Mouse (Mus musculus) liver, embryonic 14.5 days (tissue): Measurements from ENCODE around the gene Dhx29. TPM values are rescaled to one million over a fixed set of nuclear protein-coding genes. Genes with fewer than 3 reads are reported as not detected.
"Not testable (repeated sequence)": the region's sequence is repeated elsewhere in the genome, so short reads cannot be mapped to it uniquely, and the experiment has no call there.

Experiments
- ATAC-seq: fragments of 200-750 bp; cut with Nextera tagmentation; 2 replicates; pipeline ENCODE4 v1.8.0; 2017; ENCODE audit warnings: moderate number of reproducible peaks, mild to moderate bottlenecking, moderate library complexity; ENCODE audit not compliant: insufficient read depth
- DNase-seq, 3 experiments: peaks; one replicate each; pipeline ENCODE4 v3.0.0-alpha.2; 2012 to 2013; ENCODE audit warnings: low read depth in 3 of 3, low spot score in 3 of 3
- H3K27ac ChIP-seq: fragments of 300-500 bp; sonication (generic); 2 replicates; pipeline ENCODE4 v1.5.1; 2014; ENCODE audit warnings: moderate library complexity, mild to moderate bottlenecking, control low read depth, inconsistent platforms
- H3K27me3 ChIP-seq: fragments of 300-500 bp; sonication (generic); 2 replicates; pipeline ENCODE4 v1.6.1; 2014; ENCODE audit warnings: mild to moderate bottlenecking, low read length, moderate library complexity; ENCODE audit not compliant: control insufficient read depth, insufficient read depth
- H3K36me3 ChIP-seq: fragments of 300-500 bp; sonication (generic); replicated peaks from 2 replicates; pipeline ENCODE4 v1.6.1; 2014; ENCODE audit warnings: low read depth; ENCODE audit not compliant: control insufficient read depth, insufficient read depth
- H3K4me1 ChIP-seq, 2 experiments: fragments of 200-500 bp in 1 of 2; fragments of 300-500 bp in 1 of 2; sonication (generic) in 1 of 2; replicated peaks; 2 replicates each; pipeline ENCODE4 v1.6.1; 2012 to 2014; ENCODE audit warnings: antibody characterized with exemption in 1 of 2, inconsistent platforms in 1 of 2, low read length in 1 of 2; ENCODE audit not compliant: control insufficient read depth in 2 of 2, insufficient read depth in 2 of 2
- H3K4me2 ChIP-seq: fragments of 300-500 bp; sonication (generic); 2 replicates; pipeline ENCODE4 v1.6.1; 2014; ENCODE audit warnings: low read depth, mild to moderate bottlenecking, control low read depth, moderate library complexity
- H3K4me3 ChIP-seq, 2 experiments: fragments of 200-500 bp in 1 of 2; fragments of 300-500 bp in 1 of 2; sonication (generic) in 1 of 2; 2 replicates each; pipeline ENCODE4 v1.5.1; 2012 to 2014; ENCODE audit warnings: low read depth in 2 of 2, low read length in 2 of 2, mild to moderate bottlenecking in 2 of 2, control low read depth in 1 of 2, inconsistent platforms in 1 of 2, moderate library complexity in 1 of 2; ENCODE audit not compliant: insufficient read depth in 1 of 2
- H3K9ac ChIP-seq: fragments of 300-500 bp; sonication (generic); replicated peaks from 2 replicates; pipeline ENCODE4 v1.6.1; 2014; ENCODE audit warnings: mild to moderate bottlenecking, control low read depth, moderate library complexity
- H3K9me3 ChIP-seq: fragments of 300-500 bp; sonication (generic); 2 replicates; pipeline ENCODE4 v1.6.1; 2016; ENCODE audit warnings: low read length, mixed read lengths; ENCODE audit not compliant: control insufficient read depth
- CTCF ChIP-seq: IDR thresholded peaks from 2 replicates; pipeline ENCODE4 v1.5.1; 2016; ENCODE audit warnings: antibody characterized with exemption, low read depth, control low read depth
- EP300 ChIP-seq: IDR thresholded peaks from 2 replicates; pipeline ENCODE4 v1.6.1; 2016; ENCODE audit warnings: antibody characterized with exemption, low read depth
- WGBS: fragments of 180-500 bp; shearing (Covaris S2); extraction: QIAGEN DNeasy Blood & Tissue Kit; methylation state at CpG from one replicate; pipeline ENCODE4 v1.1.7; 2014; ENCODE audit not compliant: insufficient replicate concordance; 5-methylcytosine and 5-hydroxymethylcytosine counted together
- polyA plus RNA-seq, 2 experiments: library from polyadenylated mRNA; depleted of rRNA in 1 of 2; stranded (reverse) in 1 of 2; unstranded in 1 of 2; fragments of >200 nt; fragmentation: Nextera tagmentation in 1 of 2; extraction: Ambion mirVana in 1 of 2; gene quantifications; 2 replicates each; pipeline versions ENCODE4 v1.2.1 to v1.2.3; 2012 to 2014

Dhx29 gene
- polyA plus RNA-seq, 2 experiments: 3.9 to 6.6 TPM

DNA sequence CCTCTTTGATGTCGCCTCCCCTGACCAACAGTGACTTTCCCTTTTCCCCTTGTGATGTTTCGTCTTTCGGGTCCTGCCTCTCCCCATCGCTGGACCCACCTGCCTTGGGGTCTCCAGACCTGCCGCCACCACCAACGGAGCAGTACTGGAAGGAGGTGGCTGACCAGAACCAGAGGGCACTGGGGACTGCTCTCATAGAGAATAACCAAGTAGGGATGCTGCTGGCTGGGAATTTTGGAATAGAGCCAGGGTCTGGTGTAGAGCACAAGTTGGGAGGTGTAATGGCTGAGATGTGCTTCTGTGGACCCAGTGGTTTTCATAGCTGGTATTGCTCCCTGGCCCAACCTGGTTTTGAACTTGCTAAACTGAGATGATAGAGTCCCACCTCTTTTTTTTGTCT is 70.1 kb downstream of the Dhx29 start:
- no peaks in the 10 kb centered on the region for H3K9me3 ChIP-seq
- DNase-seq (no peak), ATAC-seq (no peak)
- WGBS: 44% methylated on average over 6 of the region's 6 CpGs
- no peak overlapping the region for H3K4me3 ChIP-seq
- peaks cover 77% of the 10 kb centered on the region for H3K27me3 ChIP-seq
- H3K4me1 ChIP-seq: no peaks in the 10 kb centered on the region
- H3K36me3 ChIP-seq: no peaks in the 10 kb centered on the region
- no peak for TF ChIP-seq CTCF
- no peak overlapping the region for H3K27ac ChIP-seq
- H3K9ac ChIP-seq: no peak overlapping the region
- no peak overlapping the region for H3K4me2 ChIP-seq

DNA sequence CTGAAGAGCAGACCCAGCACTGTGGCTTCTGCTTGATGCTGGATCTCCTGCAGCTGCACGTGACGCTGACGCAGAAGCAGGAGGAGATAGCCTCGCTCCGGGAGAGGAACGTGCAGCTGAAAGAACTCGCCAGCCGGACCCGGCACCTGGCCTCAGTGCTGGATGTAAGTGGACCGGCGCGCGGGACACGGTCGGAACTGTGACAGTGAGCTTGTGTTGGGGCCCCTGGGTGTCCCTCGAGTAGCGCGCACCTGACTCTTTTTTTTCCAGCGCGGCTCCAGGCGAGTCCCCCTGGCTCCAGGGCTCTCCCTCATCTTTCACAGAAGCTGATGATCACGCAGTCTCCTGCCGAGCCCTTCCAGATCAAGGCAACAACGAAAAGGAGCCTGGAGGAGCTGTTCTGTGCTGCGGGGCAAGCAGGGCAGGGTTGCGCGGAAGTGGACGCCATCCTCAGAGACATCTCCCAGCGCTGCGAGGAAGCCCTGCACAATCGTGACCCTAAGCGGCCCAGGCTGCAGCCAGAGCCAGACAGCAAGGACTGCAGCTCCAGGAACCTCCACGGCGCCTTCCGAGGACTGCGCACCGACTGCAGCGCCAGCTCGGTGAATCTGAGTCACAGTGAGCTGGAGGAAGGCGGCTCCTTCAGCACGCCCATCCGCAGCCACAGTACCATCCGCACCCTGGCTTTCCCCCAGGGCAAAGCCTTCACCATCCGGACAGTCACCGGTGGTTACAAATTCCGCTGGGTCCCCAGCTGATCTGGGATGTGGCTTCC is 71.4 kb downstream of the Dhx29 start:
- Histone ChIP-seq H3K9ac (no peak overlapping the region), H3K9me3 (no peaks in the 10 kb centered on the region), H3K36me3 (no peaks in the 10 kb centered on the region), H3K4me3 (0 out of 4 replicates have a peak overlapping the region, but pooled peaks of 1 of the 2 experiments have one; percentile 8), H3K27me3 (peaks cover 66% of the 10 kb centered on the region), H3K27ac (no peak overlapping the region), H3K4me2 (peak overlapping the region; percentile 38), H3K4me1 (no peaks in the 10 kb centered on the region)
- ATAC-seq (no peak), DNase-seq (no peak)
- WGBS: 1% methylated on average over 46 of the region's 46 CpGs
- TF ChIP-seq EP300: no peak
- no peak for TF ChIP-seq CTCF

DNA sequence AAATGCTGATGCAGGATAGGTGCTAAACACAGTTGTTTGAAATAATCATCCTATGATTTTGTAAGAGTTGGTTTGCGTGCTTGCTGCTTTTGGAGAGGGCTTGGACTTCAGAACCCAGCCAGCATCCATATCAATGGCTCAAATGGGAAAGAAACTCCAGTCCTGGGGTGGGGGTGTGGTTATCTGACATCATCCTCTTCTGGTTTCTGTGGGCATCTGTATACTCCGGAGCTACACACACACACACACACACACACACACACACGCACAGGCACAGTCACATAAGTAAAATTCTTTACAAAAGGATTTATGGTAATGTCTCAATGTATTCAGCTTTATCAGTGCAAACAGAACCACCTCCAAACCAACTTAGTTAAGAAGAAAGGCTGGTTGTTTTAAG is 72.8 kb downstream of the Dhx29 start:
- H3K4me3 ChIP-seq: no peak overlapping the region
- H3K4me1 ChIP-seq: no peaks in the 10 kb centered on the region
- H3K27me3 ChIP-seq: peaks cover 51% of the 10 kb centered on the region
- ATAC-seq (no peak), DNase-seq (no peak)
- WGBS: 38% methylated on average over 3 of the region's 3 CpGs
- no peak overlapping the region for H3K4me2 ChIP-seq
- no peak overlapping the region for H3K27ac ChIP-seq
- no peak overlapping the region for H3K9ac ChIP-seq
- TF ChIP-seq CTCF: no peak
- TF ChIP-seq EP300: no peak
- H3K36me3 ChIP-seq: no peaks in the 10 kb centered on the region
- no peaks in the 10 kb centered on the region for H3K9me3 ChIP-seq

DNA sequence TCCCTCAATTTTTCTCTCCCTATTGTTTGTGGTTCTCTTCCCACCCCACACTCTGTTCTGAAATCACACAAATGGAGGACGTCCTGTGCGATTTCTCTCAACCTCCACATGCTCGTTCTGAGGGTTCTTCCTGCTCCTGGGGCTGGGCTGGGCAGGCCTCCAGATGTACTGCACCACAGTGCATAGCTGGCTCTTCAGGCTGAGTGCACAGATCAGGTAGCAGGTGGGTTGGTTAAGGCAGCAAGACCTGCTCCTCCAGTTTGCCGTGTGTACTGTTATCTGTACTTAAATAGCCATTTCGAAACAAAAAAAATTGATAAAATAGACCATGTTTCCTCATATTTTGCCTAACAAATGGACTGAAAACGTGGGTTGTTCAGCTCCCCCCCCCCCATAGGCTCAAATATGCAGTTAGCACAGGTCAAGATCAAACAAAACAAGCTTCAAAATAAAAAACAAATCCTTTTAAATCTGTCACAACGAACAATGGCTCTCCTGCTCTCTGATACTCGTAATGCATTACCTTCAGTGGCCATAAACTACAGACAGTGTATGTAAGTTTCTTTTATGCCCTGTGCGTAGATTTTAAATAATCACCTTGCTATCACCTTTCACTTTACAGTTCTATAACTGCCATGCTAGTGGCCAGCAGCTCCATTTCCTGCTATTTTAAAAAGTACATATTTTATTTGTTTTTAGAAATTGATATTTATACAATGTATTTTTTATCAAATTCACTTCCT is 73.5 kb downstream of the Dhx29 start:
- Histone ChIP-seq H3K27ac (no peak overlapping the region), H3K4me2 (no peak overlapping the region), H3K9me3 (no peaks in the 10 kb centered on the region), H3K4me3 (no peak overlapping the region), H3K9ac (no peak overlapping the region), H3K36me3 (no peaks in the 10 kb centered on the region), H3K4me1 (no peaks in the 10 kb centered on the region), H3K27me3 (peaks cover 46% of the 10 kb centered on the region)
- DNase-seq (no peak), ATAC-seq (no peak)
- TF ChIP-seq CTCF: no peak
- WGBS: 47% methylated on average over 9 of the region's 9 CpGs

DNA sequence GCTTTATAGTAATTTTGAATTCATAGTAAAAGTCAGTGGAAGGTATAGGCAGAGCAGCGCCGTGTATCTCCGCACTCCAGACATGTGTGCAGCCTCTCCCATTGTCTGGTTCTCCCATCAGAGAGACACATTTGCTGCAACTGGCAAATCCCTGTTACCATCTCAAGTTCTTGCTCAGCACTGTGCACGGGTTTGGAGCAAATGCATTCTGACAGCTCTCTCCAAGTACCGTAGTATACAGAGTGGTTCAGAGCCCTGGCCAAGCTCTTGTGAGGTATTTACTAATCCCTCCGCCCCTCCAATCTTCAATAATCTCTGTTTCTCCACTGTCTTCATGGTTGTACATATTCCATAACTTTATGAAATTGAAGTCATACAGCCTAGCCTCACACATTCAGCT is 85.4 kb downstream of the Dhx29 start:
- Histone ChIP-seq H3K9ac (no peak overlapping the region), H3K4me2 (no peak overlapping the region), H3K9me3 (no peaks in the 10 kb centered on the region), H3K4me3 (no peak overlapping the region), H3K36me3 (no peaks in the 10 kb centered on the region), H3K4me1 (no peaks in the 10 kb centered on the region), H3K27ac (no peak overlapping the region), H3K27me3 (no peaks in the 10 kb centered on the region)
- DNase-seq (no peak), ATAC-seq (no peak)
- TF ChIP-seq EP300 (no peak), CTCF (no peak)
- 71% methylated on average over 6 of the region's 6 CpGs for WGBS

DNA sequence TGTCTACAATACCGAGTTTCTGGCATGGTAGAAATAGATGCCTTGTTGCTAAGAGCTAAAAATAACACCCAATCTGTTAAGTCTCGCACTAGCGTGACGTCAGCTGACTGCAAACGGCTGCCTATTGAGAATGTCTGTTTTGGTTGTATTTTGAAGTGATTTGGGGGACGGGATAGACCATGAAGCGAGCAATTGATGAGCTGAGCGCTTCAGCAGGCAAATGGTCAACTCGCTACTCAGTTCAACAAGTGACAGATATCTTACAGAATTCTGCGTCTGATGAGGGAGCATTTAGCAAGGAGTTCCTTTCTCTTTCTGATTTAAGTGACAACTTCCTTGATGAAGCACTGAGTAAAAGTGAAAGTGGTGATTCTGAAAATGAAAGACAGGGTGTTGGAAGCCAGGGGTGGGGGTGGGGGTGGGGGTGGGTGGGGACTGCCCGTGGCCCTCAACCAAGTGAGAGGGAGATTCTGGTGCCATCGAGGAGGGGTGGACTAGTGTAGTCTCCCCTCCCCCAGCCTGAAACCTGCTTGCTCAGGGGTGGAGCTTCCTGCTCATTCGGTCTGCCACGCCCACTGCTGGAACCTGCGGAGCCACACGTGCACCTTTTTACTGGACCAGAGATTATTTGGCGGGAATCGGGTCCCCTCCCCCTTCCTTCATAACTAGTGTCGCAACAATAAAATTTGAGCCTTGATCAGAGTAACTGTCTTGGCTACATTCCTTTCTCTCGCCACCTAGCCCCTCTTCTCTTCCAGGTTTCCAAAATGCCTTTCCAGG is 86.1 kb downstream of the Dhx29 start:
- H3K9ac ChIP-seq, H3K36me3 ChIP-seq, H3K27me3 ChIP-seq, H3K9me3 ChIP-seq, DNase-seq, ATAC-seq, H3K27ac ChIP-seq, H3K4me1 ChIP-seq: not testable (repeated sequence)
- WGBS: 22% methylated on average over 18 of the region's 20 CpGs
- H3K4me3 ChIP-seq: peak overlapping the region; percentile 12 to 38; a peak in 3 of 4 replicates
- peak overlapping the region; percentile 53 for H3K4me2 ChIP-seq
